Mouse (Mus musculus) CH12.LX (cell line): Measurements from ENCODE around the gene Spata20. TPM values are rescaled to one million over a fixed set of nuclear protein-coding genes. Genes with fewer than 3 reads are reported as not detected.
A peak's percentile ranks its signal among the peaks of the same experiment; 100 is the strongest.

Experiments used
- DNase-seq: peaks from one replicate; pipeline ENCODE4 v3.0.0-alpha.2; 2013; ENCODE audit errors: extremely low read depth
- H3K27ac ChIP-seq: 2 replicates; pipeline ENCODE4 v1.5.1; 2012; ENCODE audit warnings: low read depth, mild to moderate bottlenecking, control low read depth, moderate library complexity; ENCODE audit not compliant: insufficient read depth
- H3K27me3 ChIP-seq: replicated peaks from 2 replicates; pipeline ENCODE3; 2012; ENCODE audit warnings: inconsistent platforms
- H3K36me3 ChIP-seq, 2 experiments: replicated peaks in 1 of 2; 2 replicates each; pipeline versions ENCODE3 to v1.6.1; 2012; ENCODE audit warnings: inconsistent platforms in 1 of 2, low read length in 1 of 2, mild to moderate bottlenecking in 1 of 2, mixed read lengths in 1 of 2, moderate library complexity in 1 of 2; ENCODE audit not compliant: control insufficient read depth in 1 of 2, insufficient read depth in 1 of 2
- H3K4me1 ChIP-seq, 2 experiments: 2 replicates each; pipeline ENCODE4 v1.6.1; 2012; ENCODE audit warnings: inconsistent platforms in 1 of 2, moderate library complexity in 1 of 2; ENCODE audit not compliant: insufficient read depth in 2 of 2, control insufficient read depth in 1 of 2
- H3K4me2 ChIP-seq: 2 replicates; pipeline ENCODE4 v1.6.1; 2012; ENCODE audit warnings: low read depth, mild to moderate bottlenecking, control low read depth; ENCODE audit not compliant: poor library complexity, insufficient read depth, severe bottlenecking
- H3K4me3 ChIP-seq, 3 experiments: fragments of 150-350 bp in 1 of 3; sonication (generic) in 1 of 3; replicated peaks in 1 of 3; 2 replicates each; pipeline versions ENCODE3 to v1.5.1; 2011 to 2012; ENCODE audit warnings: low read depth in 2 of 3, low read length in 2 of 3, mild to moderate bottlenecking in 2 of 3, moderate library complexity in 2 of 3, control low read depth in 1 of 3, improper control_type of control experiment in 1 of 3, inconsistent platforms in 1 of 3, mixed read lengths in 1 of 3; ENCODE audit not compliant: poor library complexity in 1 of 3
- H3K79me2 ChIP-seq: replicated peaks from 2 replicates; pipeline ENCODE4 v1.6.1; 2012; ENCODE audit warnings: mild to moderate bottlenecking, moderate library complexity; ENCODE audit not compliant: control insufficient read depth, poor library complexity, insufficient read depth, severe bottlenecking; ENCODE audit errors: extremely low read depth
- H3K9ac ChIP-seq: 2 replicates; pipeline ENCODE4 v1.6.1; 2012; ENCODE audit warnings: low read depth, mild to moderate bottlenecking, control low read depth, moderate library complexity; ENCODE audit not compliant: insufficient read depth
- H3K9me3 ChIP-seq: replicated peaks from 2 replicates; pipeline ENCODE3; 2012; ENCODE audit warnings: low read length, inconsistent platforms, mixed read lengths
- CHD2 ChIP-seq: IDR thresholded peaks from 2 replicates; pipeline ENCODE4 v1.6.1; 2011; ENCODE audit warnings: low read length, improper control_type of control experiment
- CTCF ChIP-seq, 2 experiments: IDR thresholded peaks in 1 of 2; conservative IDR thresholded peaks in 1 of 2; 2 replicates each; pipeline ENCODE4 v1.5.1; 2011 to 2012; ENCODE audit warnings: low read depth in 2 of 2, low read length in 2 of 2, improper control_type of control experiment in 1 of 2, inconsistent platforms in 1 of 2, mild to moderate bottlenecking in 1 of 2, moderate library complexity in 1 of 2
- EP300 ChIP-seq: IDR thresholded peaks from 2 replicates; pipeline ENCODE4 v1.6.1; 2011; ENCODE audit warnings: low read length, improper control_type of control experiment
- HCFC1 ChIP-seq: IDR thresholded peaks from 2 replicates; pipeline ENCODE4 v1.6.1; 2012; ENCODE audit warnings: low read depth, mild to moderate bottlenecking, inconsistent platforms, low read length, improper control_type of control experiment
- JUN ChIP-seq: IDR thresholded peaks from 2 replicates; pipeline ENCODE4 v1.6.1; 2011; ENCODE audit warnings: low read depth, mild to moderate bottlenecking, low read length, improper control_type of control experiment, moderate library complexity; ENCODE audit not compliant: insufficient read depth
- JUND ChIP-seq: conservative IDR thresholded peaks from 2 replicates; pipeline ENCODE4 v1.6.1; 2011; ENCODE audit warnings: low read depth, low read length, improper control_type of control experiment
- MAZ ChIP-seq: IDR thresholded peaks from 2 replicates; pipeline ENCODE4 v1.6.1; 2012; ENCODE audit warnings: low read depth, mild to moderate bottlenecking, inconsistent platforms, low read length, improper control_type of control experiment, moderate library complexity
- MEF2A ChIP-seq: IDR thresholded peaks from 2 replicates; pipeline ENCODE4 v1.6.1; 2014; ENCODE audit warnings: low read depth, mild to moderate bottlenecking, inconsistent platforms, low read length, improper control_type of control experiment, borderline replicate concordance
- MXI1 ChIP-seq: IDR thresholded peaks from 2 replicates; pipeline ENCODE4 v1.6.1; 2011; ENCODE audit warnings: mild to moderate bottlenecking, low read depth, low read length, improper control_type of control experiment
- MYC ChIP-seq: IDR thresholded peaks from 2 replicates; pipeline ENCODE4 v1.6.1; 2011; ENCODE audit warnings: low read depth, mild to moderate bottlenecking, improper control_type of control experiment, low read length
- NRF1 ChIP-seq: IDR thresholded peaks from 2 replicates; pipeline ENCODE4 v1.6.1; 2014; ENCODE audit warnings: low read depth, mild to moderate bottlenecking, inconsistent platforms, low read length, improper control_type of control experiment, moderate library complexity
- PAX5 ChIP-seq: IDR thresholded peaks from 2 replicates; pipeline ENCODE4 v1.6.1; 2012; ENCODE audit warnings: low read length, inconsistent platforms, mixed read lengths
- POLR2A ChIP-seq: IDR thresholded peaks from 2 replicates; pipeline ENCODE4 v1.6.1; 2011; ENCODE audit warnings: low read depth, mild to moderate bottlenecking, improper control_type of control experiment, low read length
- RAD21 ChIP-seq: IDR thresholded peaks from 2 replicates; pipeline ENCODE4 v1.6.1; 2011; ENCODE audit warnings: low read depth, mild to moderate bottlenecking, low read length, improper control_type of control experiment, moderate library complexity
- SIN3A ChIP-seq: IDR thresholded peaks from 2 replicates; pipeline ENCODE4 v1.6.1; 2012; ENCODE audit warnings: low read length, improper control_type of control experiment, inconsistent platforms
- SMC3 ChIP-seq: IDR thresholded peaks from 2 replicates; pipeline ENCODE4 v1.6.1; 2011; ENCODE audit warnings: low read depth, low read length, improper control_type of control experiment
- TBP ChIP-seq: conservative IDR thresholded peaks from 2 replicates; pipeline ENCODE4 v1.6.1; 2011; ENCODE audit warnings: low read depth, low read length, improper control_type of control experiment
- TCF12 ChIP-seq: IDR thresholded peaks from 2 replicates; pipeline ENCODE4 v1.6.1; 2014; ENCODE audit warnings: low read depth, mild to moderate bottlenecking, inconsistent platforms, low read length, improper control_type of control experiment
- UBTF ChIP-seq: IDR thresholded peaks from 2 replicates; pipeline ENCODE4 v1.6.1; 2012; ENCODE audit warnings: low read depth, mild to moderate bottlenecking, inconsistent platforms, low read length, improper control_type of control experiment, moderate library complexity
- USF1 ChIP-seq: IDR thresholded peaks from 2 replicates; pipeline ENCODE4 v1.6.1; 2014; ENCODE audit warnings: low read depth, mild to moderate bottlenecking, inconsistent platforms, low read length, improper control_type of control experiment
- USF2 ChIP-seq: conservative IDR thresholded peaks from 2 replicates; pipeline ENCODE4 v1.6.1; 2011; ENCODE audit warnings: low read depth, low read length, improper control_type of control experiment
- ZKSCAN1 ChIP-seq: IDR thresholded peaks from 2 replicates; pipeline ENCODE4 v1.6.1; 2012; ENCODE audit warnings: low read depth, inconsistent platforms, low read length, improper control_type of control experiment, borderline replicate concordance
- ZMIZ1 ChIP-seq: IDR thresholded peaks from 2 replicates; pipeline ENCODE4 v1.6.1; 2012; ENCODE audit warnings: low read depth, mild to moderate bottlenecking, inconsistent platforms, low read length, improper control_type of control experiment
- dilution Hi-C: fragments of 300-500 bp; cut with MboI; formaldehyde crosslinking; loops from 2 replicates; pipeline ENCODE4 v1.14.3; 2020; ENCODE audit warnings: low sequenced_read_pairs; ENCODE audit not compliant: extremely low pct_unique_long_range_greater_than_20kb, extremely low pct_ligation_motif_present
- in situ Hi-C: fragments of 300-500 bp; cut with MboI; formaldehyde crosslinking; loops from 3 replicates; pipeline ENCODE4 v1.14.3; 2019; ENCODE audit warnings: low sequenced_read_pairs, low pct_ligation_motif_present, low pct_unique_long_range_greater_than_20kb, mixed read lengths
- polyA plus RNA-seq: library from polyadenylated mRNA; unstranded; fragments of >175 nt; gene quantifications from 2 replicates; pipeline ENCODE4 v1.2.1, GENCODE M21; 2012; ENCODE audit warnings: low read depth; ENCODE audit not compliant: insufficient read length
- total RNA-seq, 2 experiments: library from RNA; depleted of rRNA; stranded (reverse); fragments of 300-350 nt in 1 of 2; fragments of >200 nt in 1 of 2; gene quantifications; 2 replicates each; pipeline ENCODE4 v1.2.3; 2012 to 2014

The Spata20 gene
- total and polyA plus RNA-seq, 3 experiments: not detected

- Histone ChIP-seq H3K27ac (no peak overlapping the region), H3K27me3 (peaks cover 84% of the 10 kb centered on the region), H3K4me3 (peak overlapping the region in 2 of 3 experiments; percentile 46 to 49), H3K79me2 (no peaks in the 10 kb centered on the region), H3K36me3 (no peaks in the 10 kb centered on the region), H3K9me3 (no peaks in the 10 kb centered on the region), H3K4me2 (peak overlapping the region; percentile 99), H3K4me1 (peaks cover 17 to 59% of the 10 kb centered on the region in 2 experiments), H3K9ac (no peak overlapping the region)
- dilution Hi-C loops (no loop called here), in situ Hi-C loops (no loop called here)
- DNase-seq: no peak
- TF ChIP-seq HCFC1: no peak
- peak; percentile 1; the same call in 1 of the 2 replicates for TF ChIP-seq MXI1
These were observed 11.5 kb downstream of the Spata20 start for GRCm38 (mm10) chr11:94474544-94474910.

- H3K4me2 ChIP-seq: peak within 1 kb of the TSS; percentile 99
- H3K36me3 ChIP-seq: no peaks in the 10 kb centered on the region
- in situ Hi-C loops (no loop called here), dilution Hi-C loops (no loop called here)
- no peak within 1 kb of the TSS for H3K27ac ChIP-seq
- H3K79me2 ChIP-seq: no peaks in the 10 kb centered on the region
- H3K27me3 ChIP-seq: peaks cover 78% of the 10 kb centered on the region
- peak; percentile 88 for DNase-seq
- peak within 1 kb of the TSS; percentile 11 to 49 (median 46) for H3K4me3 ChIP-seq
- no peaks in the 10 kb centered on the region for H3K9me3 ChIP-seq
- peaks cover 18 to 65% of the 10 kb centered on the region in 2 experiments for H3K4me1 ChIP-seq
- H3K9ac ChIP-seq: peak within 1 kb of the TSS; percentile 1; the same call in 1 of the 2 replicates
- TF ChIP-seq USF2: no peak
- TF ChIP-seq UBTF: peak; percentile 71; the same call in 1 of the 2 replicates
- TF ChIP-seq MEF2A: no peak
- no peak; the same call in 1 of the 2 replicates for TF ChIP-seq MXI1
- peak; percentile 33; the same call in 1 of the 2 replicates for TF ChIP-seq NRF1
- TF ChIP-seq EP300: no peak
- TF ChIP-seq MYC: no peak
- no peak for TF ChIP-seq SMC3
- no peak for TF ChIP-seq RAD21
- no peak for TF ChIP-seq JUND
- no peak for TF ChIP-seq PAX5
- no peak for TF ChIP-seq USF1
- TF ChIP-seq SIN3A: peak; percentile 44; the same call in 1 of the 2 replicates
- 0 out of 2 replicates have a peak, but pooled peaks have one; percentile 25 for TF ChIP-seq POLR2A
- no peak for TF ChIP-seq ZKSCAN1
- no peak for TF ChIP-seq ZMIZ1
- TF ChIP-seq MAZ: peak; percentile 82
- TF ChIP-seq TCF12: 0 out of 2 replicates have a peak, but pooled peaks have one; percentile 32
- TF ChIP-seq JUN: no peak
- TF ChIP-seq CTCF (conservative IDR thresholded peaks at IDR 0.05 in 1 of 2, IDR thresholded peaks at IDR 0.05 in 1 of 2; ENCODE audit: low read depth in 2 of 2, low read length in 2 of 2): no peak
- peak; percentile 40; the same call in 1 of the 2 replicates for TF ChIP-seq CHD2
- TF ChIP-seq TBP: no peak
- TF ChIP-seq, all 38 proteins: peak for 7
These were observed 12.1 kb downstream of the Spata20 start, which contains the start of gene Cacna1g for GRCm38 (mm10) chr11:94473707-94474543. TSS of gene Cacna1g (minus strand) at chr11:94474198.
